Mouse (Mus musculus) neural tube, embryonic 15.5 days (tissue): ENCODE measurements around the gene Gm15056. TPM values are rescaled to one million over a fixed set of nuclear protein-coding genes. Genes with fewer than 3 reads are reported as not detected.

Source experiments
- ATAC-seq: fragments of 200-750 bp; cut with Nextera tagmentation; 2 replicates; pipeline ENCODE4 v1.8.0; 2017; ENCODE audit warnings: mild to moderate bottlenecking, moderate TSS enrichment, moderate library complexity; ENCODE audit not compliant: low FRiP score
- H3K27ac ChIP-seq: fragments of 300-500 bp; sonication (generic); replicated peaks from 2 replicates; pipeline ENCODE4 v1.5.1; 2015; ENCODE audit warnings: mild to moderate bottlenecking, inconsistent platforms
- H3K27me3 ChIP-seq: fragments of 300-500 bp; sonication (generic); replicated peaks from 2 replicates; pipeline ENCODE4 v1.6.1; 2015; ENCODE audit warnings: inconsistent platforms
- H3K36me3 ChIP-seq: fragments of 300-500 bp; sonication (generic); 2 replicates; pipeline ENCODE4 v1.6.1; 2015; ENCODE audit warnings: inconsistent platforms
- H3K4me1 ChIP-seq: fragments of 300-500 bp; sonication (generic); 2 replicates; pipeline ENCODE4 v1.6.1; 2015; ENCODE audit warnings: inconsistent platforms
- H3K4me2 ChIP-seq: fragments of 300-500 bp; sonication (generic); 2 replicates; pipeline ENCODE4 v1.6.1; 2015; ENCODE audit warnings: inconsistent platforms, mild to moderate bottlenecking, moderate library complexity
- H3K4me3 ChIP-seq: fragments of 300-500 bp; sonication (generic); replicated peaks from 2 replicates; pipeline ENCODE4 v1.5.1; 2015; ENCODE audit warnings: mild to moderate bottlenecking, inconsistent platforms
- H3K9ac ChIP-seq: fragments of 300-500 bp; sonication (generic); replicated peaks from 2 replicates; pipeline ENCODE4 v1.6.1; 2015; ENCODE audit warnings: mild to moderate bottlenecking, inconsistent platforms
- H3K9me3 ChIP-seq: fragments of 300-500 bp; sonication (generic); replicated peaks from 2 replicates; pipeline ENCODE4 v1.6.1; 2016; ENCODE audit warnings: inconsistent platforms
- WGBS: fragments of 180-500 bp; shearing (Covaris S2); methylation state at CpG from one replicate; pipeline ENCODE4 v1.1.7; 2015; ENCODE audit warnings: mixed read lengths; 5-methylcytosine and 5-hydroxymethylcytosine counted together
- polyA plus RNA-seq: library from polyadenylated mRNA; unstranded; fragments of >200 nt; fragmentation: Nextera tagmentation; extraction: Ambion mirVana; gene quantifications from 2 replicates; pipeline ENCODE4 v1.2.1, GENCODE M21; 2015

Gm15056 gene
- polyA plus RNA-seq, result not detected in 2 replicates

DNA sequence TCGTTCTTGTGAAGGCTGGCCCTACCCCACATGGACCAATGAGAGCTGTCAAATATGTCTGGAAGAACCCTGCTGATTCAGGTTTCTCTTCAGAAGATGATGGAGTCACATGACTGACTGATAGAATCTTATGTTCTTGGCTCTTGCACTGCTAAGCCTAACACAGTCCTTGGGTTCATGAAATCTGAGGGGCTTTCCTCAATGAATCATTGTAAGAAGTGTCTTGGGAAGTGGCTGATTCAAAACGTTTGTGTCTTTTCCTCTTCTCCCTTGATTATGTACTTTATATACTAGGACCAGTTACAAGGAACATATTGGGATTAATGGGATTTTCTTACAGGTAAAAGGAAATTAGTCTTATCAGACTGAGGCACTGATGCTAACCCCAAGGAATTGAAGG is at the start of gene Gm15056:
Gene Gm15056, minus strand, starts transcription at position 101 of the 400 bp plus-strand sequence.
- Histone ChIP-seq H3K27ac (no peak within 1 kb of the TSS), H3K4me1 (no peaks in the 10 kb centered on the region), H3K36me3 (no peaks in the 10 kb centered on the region), H3K9me3 (peaks cover 18% of the 10 kb centered on the region), H3K4me3 (no peak within 1 kb of the TSS), H3K27me3 (no peaks in the 10 kb centered on the region), H3K4me2 (no peak within 1 kb of the TSS), H3K9ac (no peak within 1 kb of the TSS)
- WGBS, result 56% methylated on average over 2 of the region's 2 CpGs
- ATAC-seq, result no peak

DNA sequence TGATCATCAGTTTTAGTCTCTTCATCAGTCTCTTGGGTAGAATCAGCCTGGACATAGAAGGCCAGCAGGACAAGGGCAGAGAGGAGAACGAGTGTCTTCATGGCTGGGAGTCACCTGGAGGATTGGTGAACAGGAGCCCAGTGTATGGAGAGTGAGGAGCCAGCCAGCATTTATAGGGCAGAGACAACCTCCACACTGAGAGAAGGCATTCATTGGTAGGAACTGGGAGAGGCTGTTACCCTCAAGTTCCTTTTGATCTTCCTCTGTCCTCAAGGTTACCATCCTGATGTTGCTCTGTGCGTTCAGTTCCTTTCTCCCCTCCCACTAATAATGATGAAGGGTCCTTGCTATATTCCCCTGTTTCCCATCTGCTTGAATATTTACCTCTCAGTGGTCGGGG is 42.2 kb upstream of the Gm15056 start, which contains the start of gene AY761185:
Gene AY761185, minus strand, starts transcription at position 101 of the 400 bp plus-strand sequence.
- ATAC-seq, result no peak
- Histone ChIP-seq H3K36me3 (no peaks in the 10 kb centered on the region), H3K9me3 (peaks cover 17% of the 10 kb centered on the region; the same call in 1 of the 2 replicates), H3K27me3 (no peaks in the 10 kb centered on the region), H3K9ac (no peak within 1 kb of the TSS), H3K27ac (no peak within 1 kb of the TSS), H3K4me1 (no peaks in the 10 kb centered on the region), H3K4me3 (no peak within 1 kb of the TSS), H3K4me2 (no peak within 1 kb of the TSS)
- 81% methylated on average over 3 of the region's 3 CpGs for WGBS

DNA sequence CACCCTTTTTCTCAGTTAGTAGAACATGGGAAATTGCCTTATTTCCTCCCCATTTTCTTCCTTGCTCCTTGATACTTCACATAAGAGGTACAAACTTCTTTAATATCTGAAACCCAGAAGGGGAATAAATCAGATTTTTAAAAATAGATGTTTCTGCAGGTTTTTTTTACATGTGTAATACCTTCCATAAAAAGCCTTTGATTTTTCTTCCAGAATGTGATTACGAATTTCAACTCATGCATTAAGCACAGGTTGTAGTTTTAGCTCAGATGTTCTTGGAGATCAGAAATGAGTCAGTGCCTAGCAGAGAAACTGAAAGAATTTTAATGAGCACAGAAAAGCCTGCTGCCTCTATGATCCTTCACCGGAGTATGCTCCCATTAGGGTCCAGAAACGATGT is 19.5 kb upstream of the Gm15056 start, which contains the start of gene Gm6040:
Gene Gm6040, minus strand, starts transcription at position 101 of the 400 bp plus-strand sequence.
- 76% methylated on average over 3 of the region's 3 CpGs for WGBS
- no peak within 1 kb of the TSS for H3K4me3 ChIP-seq
- H3K4me2 ChIP-seq, result no peak within 1 kb of the TSS
- ATAC-seq, result no peak
- H3K9me3 ChIP-seq, result peaks cover 12% of the 10 kb centered on the region; the same call in 1 of the 2 replicates
- H3K36me3 ChIP-seq, result no peaks in the 10 kb centered on the region
- H3K4me1 ChIP-seq, result no peaks in the 10 kb centered on the region
- H3K27ac ChIP-seq, result no peak within 1 kb of the TSS
- H3K27me3 ChIP-seq, result no peaks in the 10 kb centered on the region
- no peak within 1 kb of the TSS for H3K9ac ChIP-seq

DNA sequence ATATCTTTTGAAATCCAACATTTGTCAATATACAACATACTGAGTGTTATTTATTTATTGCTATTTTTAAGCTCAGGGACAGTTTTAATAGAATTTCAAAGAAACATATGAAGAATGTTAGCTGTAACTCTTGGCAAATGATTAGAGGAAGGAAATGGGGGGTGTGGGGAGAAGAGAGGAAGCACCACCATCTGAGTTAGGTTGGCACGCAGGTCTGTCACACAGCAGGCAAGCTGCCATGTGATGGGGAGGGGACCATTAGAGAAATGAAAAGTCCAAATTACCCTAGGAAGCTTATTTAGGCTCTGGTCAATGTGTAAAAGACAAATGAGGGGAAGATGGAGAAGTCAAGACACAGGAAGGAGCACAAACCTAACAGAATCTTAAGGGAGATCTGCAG is 9.9 kb upstream of the Gm15056 start:
- H3K9me3 ChIP-seq, result peaks cover 10% of the 10 kb centered on the region; the same call in 1 of the 2 replicates
- H3K36me3 ChIP-seq, result no peaks in the 10 kb centered on the region
- H3K4me3 ChIP-seq, result no peak overlapping the region
- H3K9ac ChIP-seq, result no peak overlapping the region
- H3K27me3 ChIP-seq, result no peaks in the 10 kb centered on the region
- H3K4me2 ChIP-seq, result no peak overlapping the region
- no peaks in the 10 kb centered on the region for H3K4me1 ChIP-seq
- 84% methylated on average over 1 of the region's 1 CpGs for WGBS
- ATAC-seq, result no peak
- H3K27ac ChIP-seq, result no peak overlapping the region

- 61% methylated on average over 2 of the region's 2 CpGs for WGBS
These were observed 5.8 kb upstream of the Gm15056 start for GRCm38 (mm10) chr8:20908256-20908655.

GRCm38 (mm10) chr8:20907119-20907518 is 4.7 kb upstream of the Gm15056 start:
- ATAC-seq, result no peak
- Histone ChIP-seq H3K36me3 (no peaks in the 10 kb centered on the region), H3K27me3 (no peaks in the 10 kb centered on the region), H3K9me3 (peaks cover 13% of the 10 kb centered on the region), H3K9ac (no peak overlapping the region), H3K27ac (no peak overlapping the region), H3K4me1 (no peaks in the 10 kb centered on the region), H3K4me3 (no peak overlapping the region), H3K4me2 (no peak overlapping the region)
- WGBS, result 90% methylated on average over 2 of the region's 2 CpGs

More at GRCm38 (mm10) chr8:20908256-20908655, 5.8 kb upstream of the Gm15056 start:
- ATAC-seq, result no peak
- Histone ChIP-seq H3K27me3 (no peaks in the 10 kb centered on the region), H3K36me3 (no peaks in the 10 kb centered on the region), H3K9me3 (peaks cover 10% of the 10 kb centered on the region; the same call in 1 of the 2 replicates), H3K9ac (no peak overlapping the region), H3K4me1 (no peaks in the 10 kb centered on the region), H3K4me3 (no peak overlapping the region), H3K4me2 (no peak overlapping the region), H3K27ac (no peak overlapping the region)

GRCm38 (mm10) chr8:20892369-20892768 is 10.1 kb downstream of the Gm15056 start, which contains the start of gene Defb33:
Defb33 (plus strand) TSS chr8:20892669.
- H3K36me3 ChIP-seq, result no peaks in the 10 kb centered on the region
- peaks cover 32% of the 10 kb centered on the region for H3K9me3 ChIP-seq
- no peak within 1 kb of the TSS for H3K9ac ChIP-seq
- no peaks in the 10 kb centered on the region for H3K27me3 ChIP-seq
- ATAC-seq, result no peak
- H3K4me3 ChIP-seq, result no peak within 1 kb of the TSS
- no peaks in the 10 kb centered on the region for H3K4me1 ChIP-seq
- H3K27ac ChIP-seq, result no peak within 1 kb of the TSS
- H3K4me2 ChIP-seq, result no peak within 1 kb of the TSS
- 76% methylated on average over 2 of the region's 2 CpGs for WGBS

DNA sequence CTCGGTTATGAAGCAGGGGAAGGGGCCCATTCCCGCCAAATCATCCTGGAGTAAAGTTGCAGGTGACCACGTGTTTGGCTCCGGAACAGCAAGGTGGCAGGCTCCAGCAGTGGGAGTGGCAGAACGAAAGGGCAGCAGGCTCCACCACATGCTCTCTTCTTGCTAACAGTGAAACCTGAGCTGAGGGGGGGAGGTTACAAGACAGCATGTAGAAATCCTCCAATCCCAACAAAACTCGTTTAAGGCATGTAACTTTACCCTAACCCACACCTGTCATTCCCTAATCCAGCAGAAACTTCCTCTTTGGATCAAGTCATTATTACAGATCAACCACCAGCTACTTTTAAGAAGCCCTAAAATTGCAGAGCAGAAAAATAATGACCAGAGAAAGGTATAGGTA is 27.8 kb downstream of the Gm15056 start:
- WGBS, result 58% methylated on average over 6 of the region's 6 CpGs
- Histone ChIP-seq H3K4me2 (no peak overlapping the region), H3K4me3 (no peak overlapping the region), H3K4me1 (no peaks in the 10 kb centered on the region), H3K27ac (no peak overlapping the region), H3K9ac (no peak overlapping the region), H3K36me3 (no peaks in the 10 kb centered on the region), H3K27me3 (no peaks in the 10 kb centered on the region), H3K9me3 (peaks cover 11% of the 10 kb centered on the region; the same call in 1 of the 2 replicates)
- ATAC-seq, result no peak

Other genes with a start within 250 kb of the Gm15056 start
- not detected in 2 replicates for gene Defb33, start 10.0 kb downstream of the Gm15056 start, polyA plus RNA-seq
- gene Gm6040, start 19.4 kb upstream of the Gm15056 start, polyA plus RNA-seq, result not detected in 2 replicates
- not detected in 2 replicates for gene AY761185, start 42.1 kb upstream of the Gm15056 start, polyA plus RNA-seq
- not detected in 2 replicates for gene Defa21, start 122.9 kb upstream of the Gm15056 start, polyA plus RNA-seq
- gene Defa23, start 152.4 kb upstream of the Gm15056 start, polyA plus RNA-seq, result not detected in 2 replicates
- not detected in 2 replicates for gene Defa35, start 162.4 kb upstream of the Gm15056 start, polyA plus RNA-seq
- not detected in 2 replicates for gene Defa25, start 181.8 kb upstream of the Gm15056 start, polyA plus RNA-seq
- gene Gm14851, start 193.4 kb upstream of the Gm15056 start, polyA plus RNA-seq, result not detected in 2 replicates
- gene Defa30, start 232.0 kb upstream of the Gm15056 start, polyA plus RNA-seq, result not detected in 2 replicates